Mouse (Mus musculus) neural tube, embryonic 13.5 days (tissue): ENCODE results near the gene Thada. TPM values are rescaled to one million over a fixed set of nuclear protein-coding genes. Genes with fewer than 3 reads are reported as not detected.

Experiments used
- ATAC-seq: fragments of 200-750 bp; cut with Nextera tagmentation; 2 replicates; pipeline ENCODE4 v1.8.0; 2017; ENCODE audit warnings: low read depth, mild to moderate bottlenecking, moderate TSS enrichment, moderate library complexity
- H3K27ac ChIP-seq: fragments of 300-500 bp; sonication (generic); replicated peaks from 2 replicates; pipeline ENCODE4 v1.5.1; 2015; ENCODE audit warnings: moderate library complexity, mild to moderate bottlenecking, inconsistent platforms
- H3K27me3 ChIP-seq: fragments of 300-500 bp; sonication (generic); 2 replicates; pipeline ENCODE4 v1.6.1; 2015; ENCODE audit warnings: mild to moderate bottlenecking, inconsistent platforms
- H3K36me3 ChIP-seq: fragments of 300-500 bp; sonication (generic); 2 replicates; pipeline ENCODE4 v1.6.1; 2015; ENCODE audit warnings: mild to moderate bottlenecking, inconsistent platforms
- H3K4me1 ChIP-seq: fragments of 300-500 bp; sonication (generic); replicated peaks from 2 replicates; pipeline ENCODE4 v1.6.1; 2015; ENCODE audit warnings: inconsistent platforms
- H3K4me2 ChIP-seq: fragments of 300-500 bp; sonication (generic); 2 replicates; pipeline ENCODE4 v1.6.1; 2015; ENCODE audit warnings: inconsistent platforms, mild to moderate bottlenecking, moderate library complexity
- H3K4me3 ChIP-seq: fragments of 300-500 bp; sonication (generic); 2 replicates; pipeline ENCODE4 v1.5.1; 2015; ENCODE audit warnings: mild to moderate bottlenecking, inconsistent platforms
- H3K9ac ChIP-seq: fragments of 300-500 bp; sonication (generic); 2 replicates; pipeline ENCODE4 v1.6.1; 2015; ENCODE audit warnings: moderate library complexity, mild to moderate bottlenecking, inconsistent platforms
- H3K9me3 ChIP-seq: fragments of 300-500 bp; sonication (generic); 2 replicates; pipeline ENCODE4 v1.6.1; 2016; ENCODE audit warnings: inconsistent platforms
- WGBS: fragments of 180-500 bp; shearing (Covaris S2); methylation state at CpG from one replicate; pipeline ENCODE4 v1.1.7; 2015; 5-methylcytosine and 5-hydroxymethylcytosine counted together
- polyA plus RNA-seq: library from polyadenylated mRNA; unstranded; fragments of >200 nt; fragmentation: Nextera tagmentation; extraction: Ambion mirVana; gene quantifications from 2 replicates; pipeline ENCODE4 v1.2.1, GENCODE M21; 2015

Thada gene
- polyA plus RNA-seq, 1 experiment from 2014 or later = 7.6 TPM

DNA sequence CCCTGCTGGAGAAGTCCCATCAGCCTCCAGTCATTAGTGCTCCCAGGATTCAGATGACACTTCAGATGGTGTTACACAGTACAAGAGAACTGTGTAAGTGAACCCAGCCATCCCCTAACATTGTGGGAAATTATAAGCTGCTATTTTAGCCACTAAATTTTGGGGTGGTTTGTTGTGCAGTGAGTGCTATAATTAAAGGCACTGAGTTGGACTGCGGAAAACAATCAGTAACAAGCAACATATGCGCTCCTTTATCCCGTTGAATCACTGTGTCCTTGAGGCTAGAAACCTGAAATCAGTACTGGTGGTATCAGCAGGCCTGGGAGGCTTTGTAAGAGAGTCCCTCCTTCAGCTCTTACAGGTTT lies 113.2 kb downstream of the Thada start:
- no peak for ATAC-seq
- H3K4me1 ChIP-seq = peaks cover 25% of the 10 kb centered on the region
- no peaks in the 10 kb centered on the region for H3K27me3 ChIP-seq
- H3K4me2 ChIP-seq = no peak overlapping the region
- no peaks in the 10 kb centered on the region for H3K9me3 ChIP-seq
- no peaks in the 10 kb centered on the region for H3K36me3 ChIP-seq
- H3K4me3 ChIP-seq = no peak overlapping the region
- 87% methylated on average over 3 of the region's 3 CpGs for WGBS
- no peak overlapping the region for H3K27ac ChIP-seq
- H3K9ac ChIP-seq = no peak overlapping the region

DNA sequence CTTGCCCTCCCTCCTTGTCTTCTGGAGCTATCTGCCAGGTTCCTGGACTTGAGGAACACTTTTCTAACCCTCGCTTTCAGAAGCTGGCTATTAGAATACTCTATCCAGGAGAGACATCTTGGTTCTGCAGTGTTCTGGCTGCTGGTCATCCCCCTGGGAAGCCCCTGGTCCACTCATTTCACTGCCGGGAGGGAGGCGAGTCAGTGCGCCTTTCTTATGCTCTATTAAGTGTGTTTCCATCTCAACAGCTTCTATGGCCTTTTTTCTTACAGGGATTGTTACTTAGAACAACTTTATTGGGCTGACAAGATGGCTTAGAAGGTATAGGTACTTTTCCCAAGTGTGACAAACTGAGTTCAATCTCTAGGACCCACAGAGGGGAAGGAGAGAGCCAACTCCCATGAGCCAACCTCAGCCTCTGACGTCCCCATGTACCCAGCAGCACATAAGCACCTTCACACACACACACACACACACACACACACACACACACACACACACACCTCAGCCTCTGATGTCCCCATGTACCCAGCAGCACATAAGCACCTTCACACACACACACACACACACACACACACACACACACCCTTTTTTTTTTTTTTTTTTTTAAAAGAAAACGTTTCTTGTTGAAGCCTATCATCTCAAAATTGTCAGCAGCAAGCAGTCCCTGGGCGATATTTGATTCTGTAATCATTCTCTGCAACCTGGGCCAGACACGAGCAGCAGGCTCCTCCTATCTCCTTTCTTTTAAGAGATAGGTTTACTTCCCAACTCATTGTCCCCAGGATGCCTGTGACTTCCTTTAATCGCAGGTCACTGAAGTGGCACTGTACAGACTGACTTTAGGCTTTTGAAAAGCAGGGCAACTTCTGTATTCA lies 113.9 kb downstream of the Thada start:
- H3K4me3 ChIP-seq = no peak overlapping the region
- WGBS = 66% methylated on average over 9 of the region's 9 CpGs
- no peaks in the 10 kb centered on the region for H3K27me3 ChIP-seq
- 0 out of 2 replicates have a peak, but pooled peaks cover 4% of the 10 kb centered on the region for H3K36me3 ChIP-seq
- no peak for ATAC-seq
- H3K9me3 ChIP-seq = no peaks in the 10 kb centered on the region
- H3K4me1 ChIP-seq = peaks cover 25% of the 10 kb centered on the region
- no peak overlapping the region for H3K9ac ChIP-seq
- H3K27ac ChIP-seq = peak overlapping the region; percentile 61; the same call in 1 of the 2 replicates
- H3K4me2 ChIP-seq = no peak overlapping the region

DNA sequence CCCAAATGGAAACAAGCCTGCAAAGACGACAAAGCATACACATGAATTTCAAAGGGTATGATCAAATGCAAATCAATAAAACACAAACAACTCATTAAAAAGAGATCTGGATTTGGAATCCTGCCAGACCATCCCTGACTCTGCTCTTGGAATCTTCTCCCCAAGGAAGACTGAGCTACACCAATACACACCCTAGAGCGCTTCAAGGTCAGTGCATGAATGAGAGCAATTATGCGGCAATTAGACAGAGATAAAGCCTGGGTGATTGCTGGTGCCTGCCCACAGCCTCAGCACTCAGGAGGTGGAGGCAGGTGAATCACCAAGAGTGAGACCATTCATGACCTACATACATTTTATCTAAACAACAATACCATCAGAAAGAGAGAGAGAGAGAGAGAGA lies 114.7 kb downstream of the Thada start:
- 27% methylated on average over 3 of the region's 3 CpGs for WGBS
- H3K27ac ChIP-seq = peak overlapping the region; percentile 61; the same call in 1 of the 2 replicates
- no peaks in the 10 kb centered on the region for H3K27me3 ChIP-seq
- peaks cover 11% of the 10 kb centered on the region; the same call in 1 of the 2 replicates for H3K36me3 ChIP-seq
- H3K9ac ChIP-seq = no peak overlapping the region
- no peak overlapping the region for H3K4me3 ChIP-seq
- peaks cover 25% of the 10 kb centered on the region for H3K4me1 ChIP-seq
- H3K4me2 ChIP-seq = no peak overlapping the region
- 0 out of 2 replicates have a peak, but pooled peaks have one; percentile 71 for ATAC-seq
- H3K9me3 ChIP-seq = no peaks in the 10 kb centered on the region

DNA sequence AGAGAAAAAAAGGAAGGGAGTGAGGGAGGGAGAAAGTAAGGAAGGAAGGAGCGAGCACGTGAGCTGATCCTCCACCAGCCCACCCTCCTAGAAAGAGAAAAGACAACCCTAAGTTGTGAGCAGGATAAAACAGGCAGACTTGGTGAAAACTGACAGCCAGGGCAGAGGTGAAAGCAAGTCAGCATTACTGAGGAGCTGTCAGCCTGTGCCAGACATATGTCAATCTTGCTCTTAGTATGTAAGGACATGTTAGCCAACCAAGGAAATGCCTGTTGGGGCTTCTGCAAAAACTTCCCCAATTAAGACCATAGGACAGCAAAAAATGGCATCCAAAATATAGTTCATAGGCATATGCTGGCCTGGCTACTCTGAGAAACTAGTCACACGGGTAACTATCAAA lies 117.1 kb downstream of the Thada start:
- 92% methylated on average over 3 of the region's 3 CpGs for WGBS
- no peak for ATAC-seq
- no peak overlapping the region for H3K4me2 ChIP-seq

DNA sequence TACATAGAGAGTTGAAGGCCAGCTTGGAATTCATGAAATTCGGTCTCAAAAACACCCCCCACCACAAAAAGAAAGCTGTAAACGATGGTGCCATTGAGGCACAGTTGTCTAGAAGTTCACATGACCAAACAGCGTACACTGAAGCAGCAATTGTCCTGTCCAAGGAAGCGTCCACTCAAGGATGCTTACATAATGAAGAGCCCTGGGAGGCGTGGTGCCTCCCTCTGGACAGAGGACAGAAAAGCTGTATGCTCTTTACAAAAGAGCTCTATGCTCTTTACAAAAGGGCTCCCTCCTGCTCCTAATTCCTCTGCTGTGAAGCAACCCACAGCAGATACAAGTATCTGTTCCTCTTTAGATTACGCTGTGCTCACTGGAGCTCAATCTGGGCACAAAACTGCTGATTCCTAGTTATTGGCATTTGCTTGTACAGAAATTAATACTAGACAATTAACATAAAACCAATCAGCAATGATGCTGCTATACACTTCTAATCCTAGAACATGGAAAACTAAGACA lies 123.6 kb downstream of the Thada start:
- Histone ChIP-seq H3K27ac (no peak overlapping the region), H3K4me2 (no peak overlapping the region), H3K9me3 (no peaks in the 10 kb centered on the region), H3K36me3 (peaks cover 17% of the 10 kb centered on the region; the same call in 1 of the 2 replicates), H3K4me1 (peaks cover 6% of the 10 kb centered on the region; the same call in 1 of the 2 replicates), H3K27me3 (no peaks in the 10 kb centered on the region), H3K9ac (no peak overlapping the region), H3K4me3 (no peak overlapping the region)
- ATAC-seq = no peak
- WGBS = 40% methylated on average over 6 of the region's 6 CpGs

More for the DNA sequence above, 117.1 kb downstream of the Thada start:
- Histone ChIP-seq H3K4me1 (peaks cover 22% of the 10 kb centered on the region), H3K27me3 (no peaks in the 10 kb centered on the region), H3K9ac (no peak overlapping the region), H3K4me3 (no peak overlapping the region), H3K36me3 (peaks cover 18% of the 10 kb centered on the region; the same call in 1 of the 2 replicates), H3K9me3 (no peaks in the 10 kb centered on the region), H3K27ac (no peak overlapping the region)

DNA sequence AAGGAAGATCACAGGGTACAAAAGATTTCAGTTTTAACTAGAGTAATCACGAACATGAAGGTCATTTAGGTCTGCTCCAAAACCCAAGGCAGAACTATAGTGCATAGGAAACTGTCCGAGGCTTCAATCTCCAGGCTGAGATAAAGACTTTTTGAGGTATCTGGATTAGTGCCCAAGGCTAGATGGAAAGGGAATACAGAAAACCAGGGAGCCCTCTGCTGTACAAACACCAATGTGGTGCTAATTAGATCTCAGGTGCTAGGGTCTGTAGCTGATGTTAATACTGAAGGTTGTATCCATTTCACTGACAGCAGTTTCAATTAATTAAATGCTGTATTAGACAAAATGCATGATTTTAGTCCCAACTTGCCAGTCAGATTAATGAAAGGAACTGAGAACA lies 124.3 kb downstream of the Thada start:
- H3K9ac ChIP-seq = no peak overlapping the region
- H3K9me3 ChIP-seq = no peaks in the 10 kb centered on the region
- no peak overlapping the region for H3K27ac ChIP-seq
- WGBS = 77% methylated on average over 2 of the region's 2 CpGs
- no peak overlapping the region for H3K4me3 ChIP-seq
- no peaks in the 10 kb centered on the region for H3K27me3 ChIP-seq
- no peak for ATAC-seq
- peaks cover 11% of the 10 kb centered on the region; the same call in 1 of the 2 replicates for H3K36me3 ChIP-seq
- no peak overlapping the region for H3K4me2 ChIP-seq
- peaks cover 6% of the 10 kb centered on the region; the same call in 1 of the 2 replicates for H3K4me1 ChIP-seq

DNA sequence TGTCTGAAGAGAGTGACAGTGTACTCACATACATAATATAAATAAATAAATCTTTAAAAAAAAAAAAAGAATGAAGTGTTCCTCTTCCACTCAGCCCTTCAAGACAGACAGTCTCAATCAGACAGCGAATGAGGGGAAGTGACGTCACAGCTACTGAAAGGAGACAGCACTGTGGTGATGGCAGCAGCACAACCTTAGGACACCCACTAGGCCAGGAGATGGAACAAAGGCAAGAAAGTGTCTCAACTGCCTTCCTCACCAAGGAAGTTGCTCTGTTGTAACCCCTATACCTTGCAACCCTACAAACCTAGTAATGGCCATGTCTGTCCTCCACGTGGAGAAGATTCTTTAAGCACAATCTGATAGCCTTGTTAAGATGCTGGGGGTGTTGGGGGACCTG lies 125.4 kb downstream of the Thada start:
- H3K4me1 ChIP-seq = peaks cover 6% of the 10 kb centered on the region; the same call in 1 of the 2 replicates
- H3K9ac ChIP-seq = no peak overlapping the region
- no peak overlapping the region for H3K4me2 ChIP-seq
- ATAC-seq = no peak
- H3K4me3 ChIP-seq = no peak overlapping the region
- no peaks in the 10 kb centered on the region for H3K9me3 ChIP-seq
- peaks cover 12% of the 10 kb centered on the region for H3K36me3 ChIP-seq
- H3K27ac ChIP-seq = no peak overlapping the region
- H3K27me3 ChIP-seq = no peaks in the 10 kb centered on the region
- WGBS = 96% methylated on average over 3 of the region's 3 CpGs

DNA sequence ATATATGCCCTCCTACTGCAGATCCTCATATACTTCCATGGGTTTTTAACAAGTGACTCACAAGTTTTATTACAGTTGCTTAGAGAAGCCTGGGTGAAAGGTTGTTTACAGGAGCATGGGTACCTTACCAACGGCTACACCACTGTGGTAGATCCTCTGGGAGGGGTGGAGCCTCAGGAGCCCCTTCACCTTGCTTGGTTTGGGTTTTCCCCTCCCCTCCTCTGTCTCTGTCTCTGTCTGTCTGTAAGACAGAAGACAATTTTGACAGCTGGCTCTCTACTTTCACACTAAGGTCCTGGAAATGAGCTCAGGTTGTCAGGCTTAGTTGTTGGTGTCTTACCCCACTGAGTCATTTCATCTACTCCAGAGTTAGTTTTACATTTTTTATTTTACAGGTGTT lies 130.0 kb downstream of the Thada start:
- H3K9me3 ChIP-seq = no peaks in the 10 kb centered on the region
- H3K27ac ChIP-seq = no peak overlapping the region
- 77% methylated on average over 1 of the region's 1 CpGs for WGBS
- peaks cover 7% of the 10 kb centered on the region for H3K36me3 ChIP-seq
- H3K4me1 ChIP-seq = peaks cover 5% of the 10 kb centered on the region; the same call in 1 of the 2 replicates
- H3K4me2 ChIP-seq = no peak overlapping the region
- H3K9ac ChIP-seq = no peak overlapping the region
- no peak for ATAC-seq
- H3K4me3 ChIP-seq = no peak overlapping the region
- no peaks in the 10 kb centered on the region for H3K27me3 ChIP-seq

DNA sequence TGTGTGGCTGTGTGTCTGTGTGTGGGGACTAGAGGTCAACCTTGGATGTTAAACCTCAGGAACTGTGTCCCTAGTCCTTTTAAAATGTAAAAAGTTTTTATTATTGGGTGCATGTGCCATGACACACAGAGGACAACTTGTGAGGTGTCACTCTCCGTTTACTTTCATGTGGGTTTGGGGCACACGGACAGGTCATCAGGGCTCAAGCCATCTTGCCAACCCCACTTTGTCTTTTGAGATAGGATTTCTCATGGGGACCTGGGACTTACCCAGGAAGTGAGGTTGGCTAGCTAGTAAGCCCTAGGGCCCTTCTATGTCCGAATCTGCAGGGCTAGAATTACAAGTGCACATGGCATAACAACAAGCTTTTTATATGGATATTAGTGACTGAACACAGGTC lies 130.9 kb downstream of the Thada start:
- H3K4me3 ChIP-seq = no peak overlapping the region
- 83% methylated on average over 3 of the region's 3 CpGs for WGBS
- no peaks in the 10 kb centered on the region for H3K27me3 ChIP-seq
- peaks cover 7% of the 10 kb centered on the region for H3K36me3 ChIP-seq
- H3K4me1 ChIP-seq = peaks cover 7% of the 10 kb centered on the region; the same call in 1 of the 2 replicates
- H3K27ac ChIP-seq = no peak overlapping the region
- H3K9me3 ChIP-seq = no peaks in the 10 kb centered on the region
- H3K4me2 ChIP-seq = no peak overlapping the region
- no peak overlapping the region for H3K9ac ChIP-seq
- no peak for ATAC-seq

DNA sequence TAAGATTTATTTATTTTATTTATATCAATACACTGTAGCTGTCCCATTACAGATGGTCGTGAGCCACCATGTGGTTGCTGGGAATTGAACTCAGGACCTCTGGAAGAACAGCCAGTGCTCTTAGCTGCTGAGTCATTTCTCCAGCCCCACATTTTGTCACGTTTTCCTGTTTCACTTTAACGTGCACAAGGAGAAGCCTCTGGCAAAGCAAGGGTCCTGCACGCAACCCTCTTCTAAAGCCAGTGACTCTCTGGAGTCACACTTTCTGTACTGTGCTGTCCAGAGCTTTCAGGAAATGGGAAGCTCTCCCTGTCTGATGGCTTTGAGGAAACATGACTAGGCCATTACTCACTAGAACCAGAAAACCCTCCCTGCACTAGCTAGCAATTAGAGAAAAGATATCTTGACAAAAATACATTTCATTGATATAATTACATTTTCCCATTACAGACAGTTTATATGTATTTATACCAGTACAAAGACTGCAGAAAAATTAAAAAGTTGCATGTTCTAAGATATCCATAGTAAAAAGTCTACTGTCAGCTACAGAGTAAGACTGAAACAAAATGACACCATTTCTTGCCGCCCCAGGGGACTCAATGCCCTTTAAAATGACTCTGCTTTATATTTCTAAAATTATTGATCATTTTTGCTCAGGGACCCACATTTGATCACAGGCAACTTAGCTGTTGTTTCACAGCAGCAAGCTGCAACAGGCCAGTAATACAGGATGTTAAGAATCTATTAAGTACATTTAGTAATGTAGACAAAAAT lies 131.6 kb downstream of the Thada start:
- peaks cover 7% of the 10 kb centered on the region for H3K36me3 ChIP-seq
- no peak overlapping the region for H3K27ac ChIP-seq
- no peak overlapping the region for H3K9ac ChIP-seq
- WGBS = 87% methylated on average over 5 of the region's 5 CpGs
- no peaks in the 10 kb centered on the region for H3K27me3 ChIP-seq
- no peaks in the 10 kb centered on the region for H3K9me3 ChIP-seq
- no peak for ATAC-seq
- H3K4me1 ChIP-seq = peaks cover 7% of the 10 kb centered on the region; the same call in 1 of the 2 replicates
- H3K4me3 ChIP-seq = no peak overlapping the region
- no peak overlapping the region for H3K4me2 ChIP-seq

DNA sequence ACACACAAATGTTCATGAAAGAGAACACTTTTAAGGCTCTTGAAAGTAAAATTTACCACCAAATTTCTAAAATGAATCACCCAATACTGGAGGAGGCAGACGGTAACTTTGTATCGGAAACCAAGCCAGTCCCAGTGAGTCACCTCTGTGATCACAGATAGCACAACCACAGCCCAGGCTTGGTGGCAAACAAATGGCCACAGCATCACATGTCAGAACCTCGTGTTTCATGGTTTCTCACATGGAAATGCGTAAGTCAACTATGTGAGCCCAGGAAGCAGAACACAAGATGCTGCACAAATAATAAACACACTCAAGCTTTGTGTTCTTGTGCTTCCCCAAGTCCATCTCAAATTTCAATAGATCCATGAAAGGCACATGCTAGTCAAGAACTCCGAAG lies 133.1 kb downstream of the Thada start:
- Histone ChIP-seq H3K4me2 (no peak overlapping the region), H3K9me3 (no peaks in the 10 kb centered on the region), H3K27ac (no peak overlapping the region), H3K4me1 (peaks cover 7% of the 10 kb centered on the region; the same call in 1 of the 2 replicates), H3K36me3 (peaks cover 7% of the 10 kb centered on the region), H3K4me3 (no peak overlapping the region), H3K9ac (no peak overlapping the region), H3K27me3 (no peaks in the 10 kb centered on the region)
- no peak for ATAC-seq
- WGBS = 89% methylated on average over 5 of the region's 5 CpGs

DNA sequence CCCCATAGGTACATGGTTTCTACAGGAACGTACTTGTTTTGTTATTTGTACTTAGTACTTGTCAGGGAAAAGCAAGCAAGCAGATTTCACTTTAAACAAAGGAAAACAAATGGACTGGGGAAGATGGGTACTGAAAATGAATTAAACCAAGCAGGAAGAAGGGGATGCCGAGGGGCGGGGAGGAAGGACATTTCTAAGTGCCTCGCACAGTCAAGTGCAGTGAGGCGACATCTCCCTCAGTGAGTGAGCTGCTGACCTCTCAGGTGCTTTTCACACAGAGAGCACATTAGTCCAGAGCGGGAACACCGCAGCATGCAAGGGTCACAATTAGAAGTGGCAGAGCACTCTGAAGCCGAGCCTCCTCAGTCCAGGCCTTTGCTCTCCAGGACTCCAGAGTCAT lies 135.0 kb downstream of the Thada start:
- Histone ChIP-seq H3K27me3 (no peaks in the 10 kb centered on the region), H3K4me2 (no peak overlapping the region), H3K4me1 (peaks cover 11% of the 10 kb centered on the region), H3K27ac (no peak overlapping the region), H3K36me3 (peaks cover 1% of the 10 kb centered on the region), H3K9ac (no peak overlapping the region), H3K4me3 (no peak overlapping the region), H3K9me3 (no peaks in the 10 kb centered on the region)
- WGBS = 78% methylated on average over 8 of the region's 8 CpGs
- ATAC-seq = no peak
